Mouse (Mus musculus): ENCODE data around the gene Clec2g. TPM values are rescaled to one million over a fixed set of nuclear protein-coding genes. Genes with fewer than 3 reads are reported as not detected.

The Clec2g gene
- polyA plus RNA-seq (2017; shearing (Covaris generic)) = not detected

DNA sequence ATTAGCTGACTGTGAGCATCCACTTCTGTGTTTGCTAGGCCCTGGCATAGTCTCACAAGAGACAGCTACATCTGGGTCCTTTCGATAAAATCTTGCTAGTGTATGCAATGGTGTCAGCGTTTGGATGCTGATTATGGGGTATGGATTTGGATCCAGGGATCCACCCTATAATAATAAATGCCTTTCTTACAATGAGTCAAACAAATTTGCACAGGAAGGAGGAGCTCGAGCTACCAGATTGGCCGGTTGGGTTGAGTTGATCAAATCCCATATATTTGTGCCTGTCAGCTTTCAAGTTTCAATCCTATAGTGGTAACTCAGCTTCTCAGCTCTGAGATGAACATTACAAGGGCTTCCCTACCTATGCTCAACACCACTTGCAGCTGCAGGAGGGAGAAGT lies at the start of gene Clec2g:
TSS of gene Clec2g (plus strand) at position 301 of the 400 bp plus-strand sequence.

DNA sequence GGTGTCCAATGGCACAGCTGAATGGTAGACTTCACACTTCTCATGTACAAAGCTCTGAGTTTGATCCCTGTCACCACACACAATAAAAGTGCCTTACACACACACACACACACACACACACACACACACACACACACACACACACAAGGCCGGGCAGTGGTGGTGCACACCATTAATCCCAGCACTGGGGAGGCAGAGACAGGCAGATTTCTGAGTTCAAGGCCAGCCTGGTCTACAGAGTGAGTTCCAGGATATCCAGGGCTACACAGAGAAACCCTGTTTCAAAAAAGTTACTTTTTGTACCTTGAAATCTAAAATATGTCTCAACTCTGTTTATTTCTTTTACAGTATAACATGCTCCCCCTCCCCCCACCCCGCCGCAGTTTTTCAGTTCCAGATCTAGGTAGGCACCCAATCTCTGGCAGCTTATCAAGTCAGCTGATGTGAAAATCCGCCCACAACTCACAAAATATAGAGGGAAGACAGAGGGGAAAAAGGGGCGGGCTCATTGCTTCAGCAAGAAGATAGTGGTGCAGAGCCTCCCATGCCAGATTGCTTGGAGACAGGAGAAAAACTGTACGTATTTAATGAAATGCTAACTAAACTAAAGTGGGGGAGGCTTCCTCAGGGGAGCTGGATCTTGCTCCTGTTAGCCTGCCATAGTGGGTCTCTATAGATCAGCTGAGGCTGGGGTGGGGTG lies 46.9 kb upstream of the Clec2g start, which contains the start of gene Clec2i:
TSS of gene Clec2i (plus strand) at position 498 of the 700 bp plus-strand sequence.

DNA sequence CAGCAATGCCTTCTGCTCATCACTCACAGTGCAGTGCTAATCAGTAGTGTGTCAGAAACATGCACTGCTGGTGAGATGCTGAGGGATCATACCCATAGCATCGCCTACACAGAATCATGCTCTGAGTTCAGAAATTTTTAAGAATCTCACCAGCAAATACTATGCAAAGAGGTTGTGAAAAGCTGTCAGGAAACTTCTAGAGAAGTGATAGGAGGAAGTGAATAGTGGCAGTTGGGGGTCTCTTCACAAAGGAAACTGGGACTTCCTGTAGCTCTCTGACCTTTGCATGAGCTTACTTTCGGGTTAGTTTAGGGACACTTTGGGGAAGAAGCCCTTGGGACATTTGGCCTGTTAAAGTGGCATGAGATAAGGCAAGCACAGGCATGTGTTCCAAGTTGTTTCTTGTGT lies 43.2 kb upstream of the Clec2g start, which contains the start of gene BC035044:
TSS of gene BC035044 (minus strand) at position 179 of the 408 bp plus-strand sequence.

Other genes with a start within 250 kb of the Clec2g start
- gene Klrb1, start 211.3 kb upstream of the Clec2g start, polyA plus RNA-seq (2017; shearing (Covaris generic)) = not detected
- 5.5 TPM for gene Klrb1c, start 145.2 kb upstream of the Clec2g start, polyA plus RNA-seq (2017; shearing (Covaris generic))
- not detected for gene Gm44511, start 108.1 kb upstream of the Clec2g start, polyA plus RNA-seq (2017; shearing (Covaris generic))
- 0.13 TPM for gene Klrb1b, start 108.0 kb upstream of the Clec2g start, polyA plus RNA-seq (2017; shearing (Covaris generic))
- gene Clec2i, start 46.8 kb upstream of the Clec2g start, polyA plus RNA-seq (2017; shearing (Covaris generic)) = 140 TPM
- 3.7 TPM for gene BC035044, start 43.3 kb upstream of the Clec2g start, polyA plus RNA-seq (2017; shearing (Covaris generic))
- 5.2 TPM for gene Klrb1f, start 111.5 kb downstream of the Clec2g start, polyA plus RNA-seq (2017; shearing (Covaris generic))
- not detected for gene Clec2e, start 166.5 kb downstream of the Clec2g start, polyA plus RNA-seq (2017; shearing (Covaris generic))
- gene Clec2d, start 246.2 kb downstream of the Clec2g start, polyA plus RNA-seq (2017; shearing (Covaris generic)) = 16.7 TPM